Mouse (Mus musculus): ENCODE measurements at regions not wholly inside any gene's neighbourhood (a gene's known extent, or its start where the extent isn't known, plus 50 kb on each side); places are given as distances from the start of the nearest gene placed in this dataset.

GRCm38 (mm10) chr13:110455085-110455484 lies 60.2 kb downstream of the Plk2 start:
- no peaks in the 10 kb centered on the region for H3K4me1 ChIP-seq (ENCODE audit: control insufficient read depth in 1 of 2, insufficient read depth in 2 of 2, low read length in 2 of 2)
- no peaks in the 10 kb centered on the region for H3K79me2 ChIP-seq (ENCODE audit: control insufficient read depth, insufficient read depth, low read length, poor library complexity)
- H3K27ac ChIP-seq (ENCODE audit: control insufficient read depth, low read depth, low read length), result no peak overlapping the region
- no peak for TF ChIP-seq KAT2A (conservative IDR thresholded peaks at IDR 0.05; ENCODE audit: low read depth, low read length)
- no peak for TF ChIP-seq ELF1 (IDR thresholded peaks at IDR 0.05; ENCODE audit: low read depth, low read length)
- no peak for TF ChIP-seq MYC (IDR thresholded peaks at IDR 0.05; ENCODE audit: low read depth, low read length)
- no peak for TF ChIP-seq HCFC1 (IDR thresholded peaks at IDR 0.05; ENCODE audit: low read depth, low read length)
- no peak for TF ChIP-seq MAZ (IDR thresholded peaks at IDR 0.05; ENCODE audit: low read depth, low read length)
- TF ChIP-seq RAD21 (IDR thresholded peaks at IDR 0.05; ENCODE audit: low read depth, low read length), result no peak
- TF ChIP-seq ZMIZ1 (IDR thresholded peaks at IDR 0.05; ENCODE audit: low read depth, low read length), result no peak
- TF ChIP-seq MAFK (IDR thresholded peaks at IDR 0.05; ENCODE audit: borderline replicate concordance, low read depth, low read length), result no peak
- TF ChIP-seq RCOR1 (IDR thresholded peaks at IDR 0.05; ENCODE audit: low read depth, low read length), result no peak
- TF ChIP-seq SMC3 (IDR thresholded peaks at IDR 0.05; ENCODE audit: low read depth, low read length), result no peak
- TF ChIP-seq TCF12 (IDR thresholded peaks at IDR 0.05; ENCODE audit: low read depth, low read length), result no peak
- TF ChIP-seq EP300 (IDR thresholded peaks at IDR 0.05; ENCODE audit: low read depth in 1 of 2, low read length in 2 of 2), result no peak
- no peak for TF ChIP-seq JUND (IDR thresholded peaks at IDR 0.05; ENCODE audit: low read depth, low read length)
- no peak for TF ChIP-seq SIN3A (IDR thresholded peaks at IDR 0.05; ENCODE audit: low read length)
- TF ChIP-seq POLR2A (IDR thresholded peaks at IDR 0.05; ENCODE audit: control insufficient read depth in 1 of 2, insufficient read depth in 1 of 2, low read depth in 1 of 2, low read length in 2 of 2, poor library complexity in 1 of 2), result no peak
- TF ChIP-seq ZC3H11A (IDR thresholded peaks at IDR 0.05; ENCODE audit: low read depth, low read length), result no peak
- no peak for TF ChIP-seq ZNF384 (IDR thresholded peaks at IDR 0.05; ENCODE audit: low read depth, low read length)
- TF ChIP-seq MEF2A (IDR thresholded peaks at IDR 0.05; ENCODE audit: extremely low read depth, insufficient replicate concordance, low read depth, low read length, poor library complexity, severe bottlenecking), result no peak
- TF ChIP-seq GABPA (IDR thresholded peaks at IDR 0.05; ENCODE audit: low read depth, low read length), result no peak
- DNase-seq (ENCODE audit: low read depth, low spot score), result no peak
- no peaks in the 10 kb centered on the region for H3K9me3 ChIP-seq (replicated peaks; ENCODE audit: insufficient read depth, low read length)
- H3K4me3 ChIP-seq (ENCODE audit: control insufficient read depth in 1 of 2, insufficient read depth in 1 of 2, low read depth in 2 of 2, low read length in 2 of 2), result no peak overlapping the region
- no peaks in the 10 kb centered on the region for H3K36me3 ChIP-seq (ENCODE audit: control insufficient read depth in 1 of 2, insufficient read depth in 2 of 2, low read length in 2 of 2)
- H3K27me3 ChIP-seq (ENCODE audit: control insufficient read depth in 1 of 2, insufficient read depth in 2 of 2, low read length in 2 of 2), result no peaks in the 10 kb centered on the region
- H3K9ac ChIP-seq (ENCODE audit: control insufficient read depth, low read depth, low read length, poor library complexity, severe bottlenecking), result no peak overlapping the region

GRCm38 (mm10) chr13:110455569-110456196 lies 60.8 kb downstream of the Plk2 start:
- no peak for DNase-seq (ENCODE audit: low read depth, low spot score)
- Histone ChIP-seq H3K27ac (ENCODE audit: control insufficient read depth, low read depth, low read length) (no peak overlapping the region), H3K4me1 (ENCODE audit: control insufficient read depth in 1 of 2, insufficient read depth in 2 of 2, low read length in 2 of 2) (no peaks in the 10 kb centered on the region), H3K79me2 (ENCODE audit: control insufficient read depth, insufficient read depth, low read length, poor library complexity) (no peaks in the 10 kb centered on the region), H3K27me3 (ENCODE audit: control insufficient read depth in 1 of 2, insufficient read depth in 2 of 2, low read length in 2 of 2) (no peaks in the 10 kb centered on the region), H3K9me3 (replicated peaks; ENCODE audit: insufficient read depth, low read length) (no peaks in the 10 kb centered on the region), H3K36me3 (ENCODE audit: control insufficient read depth in 1 of 2, insufficient read depth in 2 of 2, low read length in 2 of 2) (no peaks in the 10 kb centered on the region), H3K4me3 (ENCODE audit: control insufficient read depth in 1 of 2, insufficient read depth in 1 of 2, low read depth in 2 of 2, low read length in 2 of 2) (no peak overlapping the region), H3K9ac (ENCODE audit: control insufficient read depth, low read depth, low read length, poor library complexity, severe bottlenecking) (no peak overlapping the region)
- TF ChIP-seq EP300 (IDR thresholded peaks at IDR 0.05; ENCODE audit: low read depth in 1 of 2, low read length in 2 of 2) (no peak), SIN3A (IDR thresholded peaks at IDR 0.05; ENCODE audit: low read length) (no peak), ETS1 (IDR thresholded peaks at IDR 0.05; ENCODE audit: low read depth, low read length) (no peak), POLR2AphosphoS5 (IDR thresholded peaks at IDR 0.05; ENCODE audit: borderline replicate concordance, low read depth, low read length) (no peak), ZNF384 (IDR thresholded peaks at IDR 0.05; ENCODE audit: low read depth, low read length) (no peak), MAFK (IDR thresholded peaks at IDR 0.05; ENCODE audit: borderline replicate concordance, low read depth, low read length) (no peak), ZKSCAN1 (IDR thresholded peaks at IDR 0.05; ENCODE audit: low read depth, low read length) (no peak), MAZ (IDR thresholded peaks at IDR 0.05; ENCODE audit: low read depth, low read length) (no peak)
